Mouse (Mus musculus): ENCODE measurements around the gene Wbp1. TPM values are rescaled to one million over a fixed set of nuclear protein-coding genes. Genes with fewer than 3 reads are reported as not detected.
A peak's percentile ranks its signal among the peaks of the same experiment; 100 is the strongest.

Gene Wbp1
- total and polyA plus RNA-seq, 3 experiments, result 42.4 to 72.8 TPM; not detected in 1

DNA sequence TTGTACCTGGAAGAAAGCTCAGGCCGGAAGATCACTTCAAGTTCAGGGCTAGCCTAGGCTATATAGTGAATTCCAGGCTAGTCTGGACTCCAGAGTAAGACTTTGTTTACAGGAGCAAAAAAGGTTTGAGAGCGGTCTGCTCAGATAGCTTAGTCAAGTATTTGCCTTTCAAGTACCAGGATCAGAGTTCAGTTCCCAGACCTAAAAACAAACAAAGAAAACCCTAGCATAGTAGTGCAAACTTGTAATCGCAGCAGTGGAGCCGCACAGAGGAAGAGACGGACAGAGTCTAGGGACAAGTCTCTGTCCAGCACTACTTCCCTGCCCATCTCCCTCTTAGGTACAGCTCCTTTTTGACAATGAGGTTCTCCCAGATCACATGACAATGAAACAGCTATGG, 41.1 kb downstream of the Wbp1 start:
- Histone ChIP-seq H3K4me3 (ENCODE audit: control insufficient read depth in 1 of 2, insufficient read depth in 1 of 2, low read depth in 2 of 2, low read length in 2 of 2) (no peak overlapping the region), H3K9ac (ENCODE audit: control insufficient read depth, low read depth, low read length, poor library complexity, severe bottlenecking) (no peak overlapping the region), H3K79me2 (ENCODE audit: control insufficient read depth, insufficient read depth, low read length, poor library complexity) (peaks cover 11% of the 10 kb centered on the region), H3K4me1 (ENCODE audit: control insufficient read depth in 1 of 2, insufficient read depth in 2 of 2, low read length in 2 of 2) (peaks cover 0 to 13% of the 10 kb centered on the region in 2 experiments; a peak in 2 of 4 replicates), H3K27me3 (ENCODE audit: control insufficient read depth in 1 of 2, insufficient read depth in 2 of 2, low read length in 2 of 2) (no peaks in the 10 kb centered on the region), H3K27ac (ENCODE audit: control insufficient read depth, low read depth, low read length) (no peak overlapping the region), H3K36me3 (ENCODE audit: control insufficient read depth in 1 of 2, insufficient read depth in 2 of 2, low read length in 2 of 2) (peaks cover 0 to 9% of the 10 kb centered on the region in 2 experiments; a peak in 2 of 4 replicates), H3K9me3 (replicated peaks; ENCODE audit: insufficient read depth, low read length) (no peaks in the 10 kb centered on the region)
- TF ChIP-seq MYB (IDR thresholded peaks at IDR 0.05; ENCODE audit: low read depth, low read length) (no peak), ELF1 (IDR thresholded peaks at IDR 0.05; ENCODE audit: low read depth, low read length) (no peak), GATA1 (IDR thresholded peaks at IDR 0.05; ENCODE audit: low read depth, low read length) (no peak), NRF1 (IDR thresholded peaks at IDR 0.05; ENCODE audit: insufficient read depth, low read depth, low read length, poor library complexity, severe bottlenecking) (no peak), CHD1 (IDR thresholded peaks at IDR 0.05; ENCODE audit: low read depth, low read length) (no peak), RCOR1 (IDR thresholded peaks at IDR 0.05; ENCODE audit: low read depth, low read length) (no peak), RAD21 (IDR thresholded peaks at IDR 0.05; ENCODE audit: low read depth, low read length) (no peak), ETS1 (IDR thresholded peaks at IDR 0.05; ENCODE audit: low read depth, low read length) (no peak), KAT2A (conservative IDR thresholded peaks at IDR 0.05; ENCODE audit: low read depth, low read length) (no peak)
- no peak for DNase-seq (ENCODE audit: low read depth, low spot score)

GRCm38 (mm10) chr6:83078324-83078858, 43.0 kb downstream of the Wbp1 start:
- H3K4me3 ChIP-seq (ENCODE audit: control insufficient read depth in 1 of 2, insufficient read depth in 1 of 2, low read depth in 2 of 2, low read length in 2 of 2), result peak overlapping the region; percentile 78 to 88
- H3K4me1 ChIP-seq (ENCODE audit: control insufficient read depth in 1 of 2, insufficient read depth in 2 of 2, low read length in 2 of 2), result peaks cover 0 to 13% of the 10 kb centered on the region in 2 experiments; a peak in 2 of 4 replicates
- no peaks in the 10 kb centered on the region for H3K9me3 ChIP-seq (replicated peaks; ENCODE audit: insufficient read depth, low read length)
- DNase-seq (ENCODE audit: low read depth, low spot score), result peak; percentile 98
- H3K36me3 ChIP-seq (ENCODE audit: control insufficient read depth in 1 of 2, insufficient read depth in 2 of 2, low read length in 2 of 2), result peaks cover 0 to 9% of the 10 kb centered on the region in 2 experiments; a peak in 2 of 4 replicates
- peaks cover 11% of the 10 kb centered on the region for H3K79me2 ChIP-seq (ENCODE audit: control insufficient read depth, insufficient read depth, low read length, poor library complexity)
- no peaks in the 10 kb centered on the region for H3K27me3 ChIP-seq (ENCODE audit: control insufficient read depth in 1 of 2, insufficient read depth in 2 of 2, low read length in 2 of 2)
- H3K27ac ChIP-seq (ENCODE audit: control insufficient read depth, low read depth, low read length), result peak overlapping the region; percentile 89
- peak overlapping the region; percentile 87 for H3K9ac ChIP-seq (ENCODE audit: control insufficient read depth, low read depth, low read length, poor library complexity, severe bottlenecking)
- TF ChIP-seq NELFE (IDR thresholded peaks at IDR 0.05; ENCODE audit: low read depth, low read length), result peak; percentile 74
- 0 out of 2 replicates have a peak, but pooled peaks have one; percentile 29 for TF ChIP-seq POLR2AphosphoS2 (IDR thresholded peaks at IDR 0.05; ENCODE audit: low read length)
- peak in 2 of 3 experiments; percentile 43 to 51; a peak in 5 of 6 replicates for TF ChIP-seq CTCF (IDR thresholded peaks at IDR 0.05 in 2 of 3, conservative IDR thresholded peaks at IDR 0.05 in 1 of 3; ENCODE audit: control insufficient read depth in 1 of 3, insufficient read depth in 1 of 3, low read depth in 2 of 3, low read length in 3 of 3, poor library complexity in 1 of 3, severe bottlenecking in 1 of 3)
- no peak for TF ChIP-seq BHLHE40 (IDR thresholded peaks at IDR 0.05; ENCODE audit: borderline replicate concordance, low read depth, low read length)
- TF ChIP-seq ZMIZ1 (IDR thresholded peaks at IDR 0.05; ENCODE audit: low read depth, low read length), result peak; percentile 32; the same call in 1 of the 2 replicates
- no peak for TF ChIP-seq ETS1 (IDR thresholded peaks at IDR 0.05; ENCODE audit: low read depth, low read length)
- TF ChIP-seq MXI1 (IDR thresholded peaks at IDR 0.05; ENCODE audit: low read depth, low read length), result no peak
- TF ChIP-seq GABPA (IDR thresholded peaks at IDR 0.05; ENCODE audit: low read depth, low read length), result no peak
- peak; percentile 64 for TF ChIP-seq USF1 (IDR thresholded peaks at IDR 0.05; ENCODE audit: low read depth, low read length)
- no peak for TF ChIP-seq ZKSCAN1 (IDR thresholded peaks at IDR 0.05; ENCODE audit: low read depth, low read length)
- peak; percentile 44 for TF ChIP-seq SMC3 (IDR thresholded peaks at IDR 0.05; ENCODE audit: low read depth, low read length)
- TF ChIP-seq MYC (IDR thresholded peaks at IDR 0.05; ENCODE audit: low read depth, low read length), result 0 out of 2 replicates have a peak, but pooled peaks have one; percentile 58
- TF ChIP-seq EP300 (IDR thresholded peaks at IDR 0.05; ENCODE audit: low read depth in 1 of 2, low read length in 2 of 2), result no peak
- TF ChIP-seq NRF1 (IDR thresholded peaks at IDR 0.05; ENCODE audit: insufficient read depth, low read depth, low read length, poor library complexity, severe bottlenecking), result peak; percentile 91
- no peak for TF ChIP-seq MYB (IDR thresholded peaks at IDR 0.05; ENCODE audit: low read depth, low read length)
- no peak for TF ChIP-seq TAL1 (IDR thresholded peaks at IDR 0.05; ENCODE audit: low read length)
- TF ChIP-seq SIN3A (IDR thresholded peaks at IDR 0.05; ENCODE audit: low read length), result peak; percentile 72
- peak; percentile 94 for TF ChIP-seq ELF1 (IDR thresholded peaks at IDR 0.05; ENCODE audit: low read depth, low read length)
- TF ChIP-seq ZC3H11A (IDR thresholded peaks at IDR 0.05; ENCODE audit: low read depth, low read length), result no peak
- peak; percentile 76 for TF ChIP-seq HCFC1 (IDR thresholded peaks at IDR 0.05; ENCODE audit: low read depth, low read length)
- TF ChIP-seq GATA1 (IDR thresholded peaks at IDR 0.05; ENCODE audit: low read depth, low read length), result peak; percentile 92
- no peak for TF ChIP-seq ZNF384 (IDR thresholded peaks at IDR 0.05; ENCODE audit: low read depth, low read length)
- no peak for TF ChIP-seq MAFK (IDR thresholded peaks at IDR 0.05; ENCODE audit: borderline replicate concordance, low read depth, low read length)
- TF ChIP-seq RCOR1 (IDR thresholded peaks at IDR 0.05; ENCODE audit: low read depth, low read length), result no peak
- peak; percentile 70 for TF ChIP-seq TBP (IDR thresholded peaks at IDR 0.05; ENCODE audit: low read depth, low read length)
- TF ChIP-seq MAX (IDR thresholded peaks at IDR 0.05; ENCODE audit: low read length), result no peak
- TF ChIP-seq RAD21 (IDR thresholded peaks at IDR 0.05; ENCODE audit: low read depth, low read length), result peak; percentile 17
- TF ChIP-seq CHD1 (IDR thresholded peaks at IDR 0.05; ENCODE audit: low read depth, low read length), result no peak
- no peak for TF ChIP-seq CHD2 (IDR thresholded peaks at IDR 0.05; ENCODE audit: low read length)
- TF ChIP-seq KAT2A (conservative IDR thresholded peaks at IDR 0.05; ENCODE audit: low read depth, low read length), result no peak; the same call in 1 of the 2 replicates

Measured in MEL (cell line).